Mouse (Mus musculus) cortical plate, adult 2 months (tissue): ENCODE data around the gene Actl7b.

Experiments
- CTCF ChIP-seq: fragments of 200-500 bp; IDR thresholded peaks from 2 replicates; pipeline ENCODE4 v1.5.1; 2011; ENCODE audit warnings: mild to moderate bottlenecking, control low read depth, low read length; ENCODE audit not compliant: insufficient read depth; ENCODE audit errors: extremely low read depth
- POLR2A ChIP-seq: fragments of 200-500 bp; IDR thresholded peaks from 2 replicates; pipeline ENCODE4 v1.6.1; 2011; ENCODE audit warnings: mild to moderate bottlenecking, low read length, control low read depth; ENCODE audit not compliant: insufficient read depth; ENCODE audit errors: extremely low read depth

GRCm38 (mm10) chr4:56756966-56757600 is 15.8 kb upstream of the Actl7b start:
- no peak for TF ChIP-seq POLR2A
- no peak for TF ChIP-seq CTCF
